Mouse (Mus musculus) right cerebral cortex, adult 18-20 months (tissue): ENCODE data around the gene Meox1.

Experiments used
- DNase-seq: peaks from one replicate; pipeline ENCODE4 v3.0.0; 2022; ENCODE audit warnings: mixed read lengths

Gene Meox1

GRCm38 (mm10) chr11:101894204-101894603 lies at the start of gene Meox1:
TSS of gene Meox1 (minus strand) at chr11:101894374.
- no peak for DNase-seq

GRCm38 (mm10) chr11:101943055-101943454 lies 48.9 kb upstream of the Meox1 start:
- no peak for DNase-seq

- no peak for DNase-seq
Measured at GRCm38 (mm10) chr11:101937108-101937507, 42.9 kb upstream of the Meox1 start.

- DNase-seq: no peak
Measured at GRCm38 (mm10) chr11:101936421-101936820, 42.2 kb upstream of the Meox1 start.

- DNase-seq: no peak
Measured at GRCm38 (mm10) chr11:101935743-101936142, 41.6 kb upstream of the Meox1 start.

GRCm38 (mm10) chr11:101931978-101932377 lies 37.8 kb upstream of the Meox1 start:
- DNase-seq: no peak

GRCm38 (mm10) chr11:101928030-101928762 lies 34.0 kb upstream of the Meox1 start:
- DNase-seq: no peak

- no peak for DNase-seq
Measured at GRCm38 (mm10) chr11:101926951-101927589, 32.9 kb upstream of the Meox1 start.

GRCm38 (mm10) chr11:101925636-101926035 lies 31.5 kb upstream of the Meox1 start:
- no peak for DNase-seq

- DNase-seq: no peak
Measured at GRCm38 (mm10) chr11:101924441-101924976, 30.3 kb upstream of the Meox1 start.

- no peak for DNase-seq
Measured at GRCm38 (mm10) chr11:101923988-101924387, 29.8 kb upstream of the Meox1 start.

GRCm38 (mm10) chr11:101921361-101921952 lies 27.3 kb upstream of the Meox1 start:
- DNase-seq: no peak

GRCm38 (mm10) chr11:101919660-101920059 lies 25.5 kb upstream of the Meox1 start:
- peak; percentile 70 for DNase-seq

- no peak for DNase-seq
Measured at GRCm38 (mm10) chr11:101918609-101919008, 24.4 kb upstream of the Meox1 start.

GRCm38 (mm10) chr11:101916772-101917171 lies 22.6 kb upstream of the Meox1 start:
- DNase-seq: no peak

GRCm38 (mm10) chr11:101913591-101913990 lies 19.4 kb upstream of the Meox1 start:
- no peak for DNase-seq

GRCm38 (mm10) chr11:101911855-101912579 lies 17.8 kb upstream of the Meox1 start:
- no peak for DNase-seq

- peak; percentile 68 for DNase-seq
Measured at GRCm38 (mm10) chr11:101910230-101910946, 16.2 kb upstream of the Meox1 start.

GRCm38 (mm10) chr11:101908777-101909176 lies 14.6 kb upstream of the Meox1 start:
- DNase-seq: no peak

- peak; percentile 46 for DNase-seq
Measured at GRCm38 (mm10) chr11:101905115-101905514, 10.9 kb upstream of the Meox1 start.

GRCm38 (mm10) chr11:101901309-101901708 lies 7.1 kb upstream of the Meox1 start:
- no peak for DNase-seq

- no peak for DNase-seq
Measured at GRCm38 (mm10) chr11:101898328-101898727, 4.2 kb upstream of the Meox1 start.
